Mouse (Mus musculus): Measurements from ENCODE around the gene Pus3. TPM values are rescaled to one million over a fixed set of nuclear protein-coding genes. Genes with fewer than 3 reads are reported as not detected.

The Pus3 gene
- polyA plus RNA-seq (2012; ENCODE audit: insufficient read depth, insufficient read length, missing spikeins), result 4.4 and 7.6 TPM in 2 replicates

DNA sequence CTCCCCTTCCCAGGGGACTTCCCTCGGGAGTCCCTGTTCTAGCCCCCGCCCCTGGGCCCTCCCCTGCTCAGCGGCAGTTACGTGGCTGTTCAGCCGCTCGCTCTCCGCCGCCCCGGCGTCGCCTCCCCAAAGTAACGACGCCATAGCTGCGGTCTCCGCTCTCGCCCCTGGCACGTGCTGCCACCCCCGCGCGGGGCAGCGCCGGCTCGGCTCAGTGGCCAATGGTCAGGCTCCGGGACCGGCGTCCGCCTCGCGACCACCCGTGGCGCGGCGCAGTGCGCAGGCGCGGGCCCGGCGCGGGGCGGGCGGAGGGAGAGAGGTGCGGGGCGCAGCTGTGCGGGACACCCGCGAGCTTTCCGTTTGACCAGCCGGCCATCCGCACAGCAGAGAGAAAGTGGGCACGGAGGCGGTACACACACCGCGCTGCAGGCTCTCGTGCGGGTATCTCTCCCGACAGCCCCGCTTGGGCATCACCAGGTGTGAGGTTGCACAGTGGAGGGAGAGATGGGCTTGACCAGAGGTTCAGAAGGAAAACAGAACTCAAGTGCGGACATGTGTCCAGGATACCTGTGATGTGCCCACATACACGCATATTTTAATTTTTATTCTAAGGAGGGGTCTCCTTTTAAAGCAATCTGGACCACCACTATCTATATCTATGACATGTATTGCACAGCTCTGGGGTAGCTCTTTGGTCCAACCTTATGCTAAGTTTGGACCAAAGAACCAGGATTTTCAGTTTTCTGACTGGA is at the start of gene Pus3, which contains the start of gene Ddx25:
Gene Pus3 (plus strand): TSS at position 339 of the 752 bp plus-strand sequence.
Gene Ddx25 (minus strand): TSS at position 272 of the 752 bp plus-strand sequence.
- H3K27ac ChIP-seq (replicated peaks; ENCODE audit: low read depth, low read length), result peak within 1 kb of the TSS; percentile 23; the same call in 1 of the 2 replicates
- peaks cover 6% of the 10 kb centered on the region for H3K4me1 ChIP-seq (ENCODE audit: control insufficient read depth, insufficient read depth, insufficient read length, low read length)
- H3K4me3 ChIP-seq (ENCODE audit: insufficient read depth, low read depth, low read length), result peak within 1 kb of the TSS; percentile 68

- Histone ChIP-seq H3K4me1 (ENCODE audit: control insufficient read depth, insufficient read depth, insufficient read length, low read length) (no peaks in the 10 kb centered on the region), H3K27ac (replicated peaks; ENCODE audit: low read depth, low read length) (no peak overlapping the region), H3K4me3 (ENCODE audit: insufficient read depth, low read depth, low read length) (no peak overlapping the region)
These were observed 44.5 kb upstream of the Pus3 start for GRCm38 (mm10) chr9:35513900-35514299.

DNA sequence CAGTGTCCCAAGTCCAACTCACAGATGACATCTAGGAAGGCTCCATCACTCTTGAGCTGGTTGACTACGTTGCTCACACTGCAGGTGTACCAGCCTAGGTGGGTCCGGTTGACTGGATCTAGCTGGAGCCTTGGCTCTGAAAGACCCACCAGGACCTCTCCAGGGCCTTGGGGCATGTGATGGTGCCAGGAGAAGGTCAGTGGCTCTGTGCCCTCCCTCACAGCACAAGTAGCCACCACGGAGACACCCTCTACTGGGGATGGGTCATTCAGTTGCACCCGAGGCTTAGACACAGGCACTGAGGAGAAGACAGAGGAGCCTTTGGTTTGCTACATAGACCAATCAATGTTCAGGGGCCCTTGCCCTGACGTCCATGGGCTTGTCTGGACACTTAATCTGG is 42.2 kb upstream of the Pus3 start:
- Histone ChIP-seq H3K4me3 (ENCODE audit: insufficient read depth, low read depth, low read length) (no peak overlapping the region), H3K4me1 (ENCODE audit: control insufficient read depth, insufficient read depth, insufficient read length, low read length) (no peaks in the 10 kb centered on the region), H3K27ac (replicated peaks; ENCODE audit: low read depth, low read length) (no peak overlapping the region)

DNA sequence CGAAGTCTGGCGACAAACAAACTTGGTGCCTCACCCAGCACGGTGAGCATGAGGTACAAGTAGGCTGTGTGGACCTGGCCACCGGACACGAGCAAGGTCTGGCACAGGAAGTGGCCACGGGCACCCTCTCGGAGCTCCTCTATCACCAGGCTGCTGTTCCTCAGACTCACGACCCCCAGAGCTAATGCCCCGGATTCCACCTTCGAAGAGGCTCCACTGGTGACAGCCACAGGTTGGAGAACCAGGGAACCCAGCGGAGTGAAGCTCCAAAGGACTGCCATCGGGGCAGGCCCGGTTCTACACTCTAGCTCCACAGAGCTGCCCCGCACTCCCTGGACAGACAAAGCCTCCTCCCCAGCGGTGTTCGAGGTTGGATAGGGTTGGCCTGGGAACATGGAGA is 41.7 kb upstream of the Pus3 start:
- H3K27ac ChIP-seq (replicated peaks; ENCODE audit: low read depth, low read length), result no peak overlapping the region
- H3K4me3 ChIP-seq (ENCODE audit: insufficient read depth, low read depth, low read length), result no peak overlapping the region
- no peaks in the 10 kb centered on the region for H3K4me1 ChIP-seq (ENCODE audit: control insufficient read depth, insufficient read depth, insufficient read length, low read length)

GRCm38 (mm10) chr9:35518169-35518568 is 40.2 kb upstream of the Pus3 start, which contains the start of gene Gm1113:
Gm1113 (minus strand) TSS chr9:35518269.
- H3K27ac ChIP-seq (replicated peaks; ENCODE audit: low read depth, low read length), result no peak within 1 kb of the TSS
- no peak within 1 kb of the TSS for H3K4me3 ChIP-seq (ENCODE audit: insufficient read depth, low read depth, low read length)
- no peaks in the 10 kb centered on the region for H3K4me1 ChIP-seq (ENCODE audit: control insufficient read depth, insufficient read depth, insufficient read length, low read length)

DNA sequence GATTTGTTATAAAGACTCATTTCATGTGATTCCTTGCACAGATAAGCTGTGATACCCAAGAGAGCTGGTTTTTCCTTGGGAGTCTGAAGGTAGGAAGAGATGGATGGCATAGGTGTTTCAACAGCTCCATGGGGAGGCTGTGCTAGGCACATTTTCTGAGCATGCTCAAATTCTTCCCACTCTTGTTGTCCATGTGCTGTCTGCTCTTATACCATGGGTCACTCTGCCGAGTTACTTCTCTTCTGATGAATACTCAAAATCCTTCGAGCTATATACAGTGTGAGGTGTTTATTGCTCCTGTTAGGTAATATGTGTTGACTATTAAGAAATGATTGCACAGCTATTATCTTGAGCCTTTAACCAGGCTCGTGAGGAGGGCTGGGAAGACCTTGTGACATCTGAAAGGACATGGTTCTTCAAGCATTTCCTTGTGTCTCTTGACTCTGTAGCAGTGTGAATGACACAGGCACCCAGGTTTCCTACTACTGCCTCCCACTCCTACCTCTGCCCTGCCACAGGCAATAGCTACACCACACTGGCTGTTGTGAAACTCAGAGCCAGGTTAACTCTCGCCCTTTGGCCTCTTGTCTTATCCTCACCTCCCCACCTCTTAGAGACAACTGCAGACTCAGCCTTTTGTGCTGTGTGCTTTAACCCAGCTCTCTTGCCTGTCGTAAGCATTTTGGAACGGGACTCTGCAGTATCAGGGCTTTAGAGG is 37.6 kb upstream of the Pus3 start:
- no peak overlapping the region for H3K27ac ChIP-seq (replicated peaks; ENCODE audit: low read depth, low read length)
- no peaks in the 10 kb centered on the region for H3K4me1 ChIP-seq (ENCODE audit: control insufficient read depth, insufficient read depth, insufficient read length, low read length)
- H3K4me3 ChIP-seq (ENCODE audit: insufficient read depth, low read depth, low read length), result no peak overlapping the region

DNA sequence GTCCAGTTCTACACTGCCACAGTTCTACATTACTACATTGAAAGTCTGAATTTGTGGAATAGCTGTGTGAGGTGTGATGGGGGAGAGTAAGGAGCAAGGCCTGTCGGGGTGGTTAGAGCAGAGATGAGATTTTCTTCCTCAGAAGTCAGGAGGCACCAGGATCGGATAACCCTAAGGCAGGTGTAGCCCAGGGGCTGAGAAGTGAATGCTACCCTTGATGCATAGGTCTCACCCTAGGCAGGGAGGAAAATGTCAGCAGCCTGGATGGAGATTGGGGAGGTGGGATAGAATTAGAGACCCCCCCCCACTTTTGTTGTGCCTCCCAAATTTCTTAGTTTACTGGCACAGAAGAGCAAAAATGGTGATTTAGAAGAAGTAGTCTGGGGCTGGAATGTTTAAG is 36.2 kb upstream of the Pus3 start:
- Histone ChIP-seq H3K4me1 (ENCODE audit: control insufficient read depth, insufficient read depth, insufficient read length, low read length) (no peaks in the 10 kb centered on the region), H3K27ac (replicated peaks; ENCODE audit: low read depth, low read length) (no peak overlapping the region), H3K4me3 (ENCODE audit: insufficient read depth, low read depth, low read length) (no peak overlapping the region)

DNA sequence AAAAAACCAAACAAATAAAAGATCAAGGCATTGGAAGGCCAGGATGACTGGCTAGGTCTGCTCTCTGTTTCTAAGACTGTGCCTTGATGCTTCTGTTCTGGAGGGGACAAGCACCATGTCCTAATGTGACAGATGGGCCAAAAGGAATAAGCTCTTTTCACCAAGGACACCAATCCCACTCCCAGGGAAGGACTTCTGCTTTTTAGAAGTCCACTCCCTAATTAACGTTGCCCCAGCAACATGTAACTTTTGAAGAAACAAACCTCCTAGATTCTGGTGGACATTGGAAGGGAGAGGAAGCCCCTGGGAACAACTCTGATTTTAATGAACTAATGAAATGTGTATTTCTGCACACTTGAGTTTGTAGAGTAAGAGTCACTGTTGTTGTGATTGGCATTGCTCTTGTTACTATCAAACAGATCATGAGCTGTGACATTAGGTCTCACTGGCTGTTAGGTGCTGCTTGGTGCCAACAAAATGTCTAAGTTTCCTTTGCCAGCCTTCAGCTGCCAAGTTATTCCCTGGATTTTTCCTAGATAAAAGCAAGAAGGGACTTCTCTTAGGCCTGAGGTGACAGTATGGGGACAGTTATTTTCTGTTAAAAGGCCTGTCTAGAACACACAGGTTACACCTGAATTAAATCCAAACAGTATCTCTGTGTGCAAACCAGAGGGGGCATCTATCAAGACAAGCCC is 35.4 kb upstream of the Pus3 start:
- no peaks in the 10 kb centered on the region for H3K4me1 ChIP-seq (ENCODE audit: control insufficient read depth, insufficient read depth, insufficient read length, low read length)
- no peak overlapping the region for H3K4me3 ChIP-seq (ENCODE audit: insufficient read depth, low read depth, low read length)
- H3K27ac ChIP-seq (replicated peaks; ENCODE audit: low read depth, low read length), result no peak overlapping the region

- H3K4me3 ChIP-seq (ENCODE audit: insufficient read depth, low read depth, low read length), result no peak overlapping the region
- no peak overlapping the region for H3K27ac ChIP-seq (replicated peaks; ENCODE audit: low read depth, low read length)
- no peaks in the 10 kb centered on the region for H3K4me1 ChIP-seq (ENCODE audit: control insufficient read depth, insufficient read depth, insufficient read length, low read length)
These were observed 34.9 kb upstream of the Pus3 start for GRCm38 (mm10) chr9:35523541-35523940.

DNA sequence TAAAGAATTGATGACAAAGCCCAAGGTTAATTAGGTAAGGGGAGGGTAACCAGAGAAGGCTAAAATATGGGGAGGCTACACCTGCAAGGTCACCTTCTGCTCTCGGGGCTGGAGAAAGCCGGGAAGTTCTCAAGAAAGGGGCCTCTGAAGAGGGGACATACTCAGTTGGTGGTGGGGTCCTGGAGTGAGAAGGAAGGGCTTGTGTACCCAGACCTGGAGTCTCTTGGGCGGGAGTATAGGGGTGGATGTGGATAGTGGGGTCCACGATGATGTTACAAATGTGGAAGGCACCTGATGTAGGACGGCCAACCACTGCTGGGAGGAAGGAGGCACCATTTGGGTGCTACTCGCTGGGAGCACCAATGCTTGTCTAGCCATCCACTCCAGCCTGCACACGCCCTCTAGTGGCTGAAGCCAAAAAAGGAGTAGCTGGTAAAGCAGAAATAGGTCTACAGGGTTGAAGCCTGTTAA is 34.4 kb upstream of the Pus3 start:
- H3K4me1 ChIP-seq (ENCODE audit: control insufficient read depth, insufficient read depth, insufficient read length, low read length), result no peaks in the 10 kb centered on the region
- H3K27ac ChIP-seq (replicated peaks; ENCODE audit: low read depth, low read length), result no peak overlapping the region
- H3K4me3 ChIP-seq (ENCODE audit: insufficient read depth, low read depth, low read length), result no peak overlapping the region

GRCm38 (mm10) chr9:35529141-35529540 is 29.3 kb upstream of the Pus3 start:
- no peak overlapping the region for H3K27ac ChIP-seq (replicated peaks; ENCODE audit: low read depth, low read length)
- no peak overlapping the region for H3K4me3 ChIP-seq (ENCODE audit: insufficient read depth, low read depth, low read length)
- H3K4me1 ChIP-seq (ENCODE audit: control insufficient read depth, insufficient read depth, insufficient read length, low read length), result no peaks in the 10 kb centered on the region

DNA sequence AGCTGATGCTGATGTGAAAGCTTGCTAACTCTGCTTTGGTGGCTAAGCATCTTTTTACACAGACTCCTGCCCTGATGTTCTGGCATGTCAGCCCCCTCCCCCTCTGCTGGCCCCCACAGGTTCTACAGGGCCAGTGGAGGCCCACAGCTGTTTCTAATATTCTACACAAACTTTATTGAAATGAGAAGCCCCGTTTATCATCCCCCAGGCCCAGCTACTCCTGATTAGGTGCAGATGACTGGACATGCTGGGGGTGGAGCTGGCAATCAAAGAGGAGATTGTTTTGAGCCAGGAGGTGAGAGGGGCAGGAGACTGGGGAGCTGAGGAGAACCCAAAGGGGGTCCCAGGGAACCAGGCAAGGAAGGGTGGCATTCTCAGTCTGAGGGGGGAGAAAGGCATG is 28.6 kb upstream of the Pus3 start:
- no peaks in the 10 kb centered on the region for H3K4me1 ChIP-seq (ENCODE audit: control insufficient read depth, insufficient read depth, insufficient read length, low read length)
- no peak overlapping the region for H3K4me3 ChIP-seq (ENCODE audit: insufficient read depth, low read depth, low read length)
- no peak overlapping the region for H3K27ac ChIP-seq (replicated peaks; ENCODE audit: low read depth, low read length)

- H3K4me3 ChIP-seq (ENCODE audit: insufficient read depth, low read depth, low read length), result no peak overlapping the region
- H3K27ac ChIP-seq (replicated peaks; ENCODE audit: low read depth, low read length), result no peak overlapping the region
These were observed 25.1 kb upstream of the Pus3 start for GRCm38 (mm10) chr9:35533266-35533665.

GRCm38 (mm10) chr9:35535110-35535509 is 23.3 kb upstream of the Pus3 start:
- no peaks in the 10 kb centered on the region for H3K4me1 ChIP-seq (ENCODE audit: control insufficient read depth, insufficient read depth, insufficient read length, low read length)
- no peak overlapping the region for H3K27ac ChIP-seq (replicated peaks; ENCODE audit: low read depth, low read length)
- no peak overlapping the region for H3K4me3 ChIP-seq (ENCODE audit: insufficient read depth, low read depth, low read length)

More at GRCm38 (mm10) chr9:35533266-35533665, 25.1 kb upstream of the Pus3 start:
- H3K4me1 ChIP-seq (ENCODE audit: control insufficient read depth, insufficient read depth, insufficient read length, low read length), result no peaks in the 10 kb centered on the region

DNA sequence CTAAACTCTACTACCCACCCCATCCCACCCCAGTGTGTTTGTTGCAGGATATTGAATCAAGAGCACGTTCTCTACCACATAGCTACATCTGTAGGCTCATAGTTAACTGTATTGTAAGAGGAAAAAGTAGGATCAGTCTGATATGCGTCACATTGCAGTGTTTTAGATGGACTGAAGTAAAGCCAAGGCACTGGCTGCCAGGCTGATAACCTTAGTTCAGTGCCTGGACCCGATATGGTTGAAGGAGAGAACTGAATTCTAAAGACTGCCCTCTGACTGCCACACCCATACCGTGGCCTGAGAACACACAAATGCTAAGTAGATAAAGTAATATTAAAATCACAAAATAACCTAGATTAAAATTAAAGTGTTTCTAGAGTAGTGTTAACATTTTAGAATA is 22.5 kb upstream of the Pus3 start:
- Histone ChIP-seq H3K4me3 (ENCODE audit: insufficient read depth, low read depth, low read length) (no peak overlapping the region), H3K4me1 (ENCODE audit: control insufficient read depth, insufficient read depth, insufficient read length, low read length) (no peaks in the 10 kb centered on the region), H3K27ac (replicated peaks; ENCODE audit: low read depth, low read length) (no peak overlapping the region)
